ENCODE assay signal across 8 mouse cellular contexts in genomic region chr4:136285348-136285810, GRCm38 (mm10). TPM values are rescaled to one million over a fixed set of nuclear protein-coding genes. Genes with fewer than 3 reads are reported as not detected.
A peak's percentile ranks its signal among the peaks of the same experiment; 100 is the strongest.
DNase-seq lines count a peak whose midpoint lies in the region; ATAC-seq and TF ChIP-seq lines count a peak whose summit lies in the region.

No protein-coding gene starts in this region.

- H3K27ac ChIP-seq in heart, embryonic 11.5 days (ENCODE audit: low read depth, low read length): peak overlapping the region; percentile 81
- H3K27ac ChIP-seq in kidney, embryonic 16.5 days (ENCODE audit: low read length): peak overlapping the region; percentile 89
- peak overlapping the region; percentile 69 for H3K27ac ChIP-seq in liver, adult 2 months (replicated peaks; ENCODE audit: insufficient read depth, low read depth, low read length)

- peaks cover 2% of the 10 kb centered on the region for H3K27me3 ChIP-seq in heart, embryonic 11.5 days (ENCODE audit: control insufficient read depth, insufficient read depth, low read length)
- no peaks in the 10 kb centered on the region for H3K27me3 ChIP-seq in kidney, embryonic 16.5 days (ENCODE audit: insufficient read depth, low read length)
- H3K27me3 ChIP-seq in liver, adult 2 months (ENCODE audit: control insufficient read depth, insufficient read depth, low read length): no peaks in the 10 kb centered on the region
- H3K27me3 ChIP-seq in myocyte (ENCODE audit: control insufficient read depth, insufficient read depth, insufficient read length): no peaks in the 10 kb centered on the region
- no peaks in the 10 kb centered on the region for H3K27me3 ChIP-seq in splenic B cell, adult 2 months (ENCODE audit: control insufficient read depth, insufficient read depth, low read length, poor library complexity, severe bottlenecking)

- H3K4me1 ChIP-seq in heart, embryonic 11.5 days (ENCODE audit: control insufficient read depth, insufficient read depth, low read length): peaks cover 35% of the 10 kb centered on the region
- H3K4me1 ChIP-seq in kidney, embryonic 16.5 days (ENCODE audit: insufficient read depth, low read length): peaks cover 34% of the 10 kb centered on the region
- H3K4me1 ChIP-seq in liver, adult 2 months (ENCODE audit: control insufficient read depth, insufficient read depth, low read length): peaks cover 4% of the 10 kb centered on the region; the same call in 1 of the 2 replicates

- H3K4me3 ChIP-seq in heart, embryonic 11.5 days (ENCODE audit: low read depth, low read length): peak overlapping the region; percentile 70
- peak overlapping the region; percentile 76 for H3K4me3 ChIP-seq in kidney, embryonic 16.5 days (ENCODE audit: low read length)
- H3K4me3 ChIP-seq in liver, adult 2 months (ENCODE audit: insufficient read depth, low read depth, low read length): peak overlapping the region; percentile 47
- H3K4me3 ChIP-seq in myocyte: peak overlapping the region; percentile 93

- ATAC-seq in erythroblast, adult 5-6 weeks (replicated peaks; ENCODE audit: low FRiP score, poor library complexity, severe bottlenecking): peak; percentile 92
- ATAC-seq in heart, embryonic 11.5 days (replicated peaks; ENCODE audit: insufficient number of reproducible peaks, low FRiP score, low TSS enrichment): peak; percentile 95
- peak; percentile 97 for ATAC-seq in kidney, embryonic 16.5 days (ENCODE audit: low FRiP score, low TSS enrichment)

- 0 out of 2 replicates have a peak, but pooled peaks have one; percentile 35 for TF ChIP-seq POLR2A in liver, adult 2 months (IDR thresholded peaks at IDR 0.05; ENCODE audit: extremely low read depth, insufficient read depth, low read length)
- peak; percentile 64 for TF ChIP-seq POLR2A in myocyte (IDR thresholded peaks at IDR 0.05; ENCODE audit: insufficient read length, low read depth)

- TF ChIP-seq CTCF in liver, adult 2 months (IDR thresholded peaks at IDR 0.05; ENCODE audit: low read depth, low read length): no peak

- H3K36me3 ChIP-seq in heart, embryonic 11.5 days (ENCODE audit: control insufficient read depth, insufficient read depth, low read length): peaks cover 27% of the 10 kb centered on the region
- peaks cover 32% of the 10 kb centered on the region for H3K36me3 ChIP-seq in kidney, embryonic 16.5 days (ENCODE audit: insufficient read depth, low read length)
- peaks cover 9% of the 10 kb centered on the region; the same call in 1 of the 2 replicates for H3K36me3 ChIP-seq in liver, adult 2 months (ENCODE audit: control insufficient read depth, insufficient read depth, low read length)
- peaks cover 17% of the 10 kb centered on the region for H3K36me3 ChIP-seq in myocyte (ENCODE audit: control insufficient read depth, insufficient read depth)
- peaks cover 6% of the 10 kb centered on the region for H3K36me3 ChIP-seq in splenic B cell, adult 2 months (ENCODE audit: control insufficient read depth, insufficient read depth, low read length, poor library complexity, severe bottlenecking)

- H3K9me3 ChIP-seq in heart, embryonic 11.5 days (replicated peaks; ENCODE audit: control insufficient read depth, low read length): peaks cover 2% of the 10 kb centered on the region; the same call in 1 of the 2 replicates
- H3K9me3 ChIP-seq in kidney, embryonic 16.5 days (ENCODE audit: low read length): peaks cover 4% of the 10 kb centered on the region; the same call in 1 of the 2 replicates

- H3ac ChIP-seq in myocyte (ENCODE audit: control insufficient read depth, insufficient read length): peak overlapping the region; percentile 75

- peak overlapping the region; percentile 85 for H3K9ac ChIP-seq in heart, embryonic 11.5 days (ENCODE audit: low read depth, low read length)
- H3K9ac ChIP-seq in kidney, embryonic 16.5 days (replicated peaks; ENCODE audit: low read length): peak overlapping the region; percentile 75
- H3K9ac ChIP-seq in liver, adult 2 months (ENCODE audit: low read depth, low read length): peak overlapping the region; percentile 48

- H3K79me2 ChIP-seq in liver, adult 2 months (ENCODE audit: control insufficient read depth, insufficient read depth, low read length): peaks cover 4% of the 10 kb centered on the region; the same call in 1 of the 2 replicates
- peaks cover 17% of the 10 kb centered on the region for H3K79me2 ChIP-seq in myocyte (ENCODE audit: control insufficient read depth, insufficient read depth)

- peak; percentile 90 for DNase-seq in B cell, adult 2 months
- DNase-seq in brain, adult 2 months (ENCODE audit: low read depth, low spot score): peak; percentile 99
- peak; percentile 95 for DNase-seq in liver, adult 2 months (ENCODE audit: extremely low read depth, low read depth, low spot score)
- peak; percentile 89 for DNase-seq in splenic B cell, adult 2 months (ENCODE audit: low read depth, low spot score)

- peak overlapping the region; percentile 95 for H3K4me2 ChIP-seq in heart, embryonic 11.5 days
- H3K4me2 ChIP-seq in kidney, embryonic 16.5 days (replicated peaks; ENCODE audit: low read depth, low read length): peak overlapping the region; percentile 83
- H3K4me2 ChIP-seq in myocyte (ENCODE audit: low read depth): peak overlapping the region; percentile 98

- WGBS in heart, embryonic 11.5 days (ENCODE audit: insufficient replicate concordance): under 1% methylated on average over 25 of the region's 25 CpGs
- under 1% methylated on average over 25 of the region's 25 CpGs for WGBS in kidney, embryonic 16.5 days
- under 1% methylated on average over 25 of the region's 25 CpGs for WGBS in liver, adult 2 months

TF ChIP-seq in myocyte, 11 proteins besides CTCF, POLR2A, EP300 and RAD21:
- TF ChIP-seq POLR2AphosphoS2 (IDR thresholded peaks at IDR 0.05; ENCODE audit: insufficient read length, low read depth): no peak
- TF ChIP-seq REST (IDR thresholded peaks at IDR 0.05; ENCODE audit: insufficient read depth, insufficient read length): peak; percentile 14

RNA-seq across cellular contexts. Expression of gene Zfp46, which starts 0.9 kb away (rescaled TPM):
- 2.5 and 2.7 TPM in 2 replicates for total RNA-seq in erythroblast, adult 5-6 weeks (2015; ENCODE audit: low replicate concordance)
- total RNA-seq in erythroblast, adult 5-6 weeks (2017; ENCODE audit: low replicate concordance): 2.8 and 7.0 TPM in 2 replicates
- polyA plus RNA-seq in heart, embryonic 11.5 days (2014; fragmentation: Nextera tagmentation; extraction: Ambion mirVana): 18.4 and 20.6 TPM in 2 replicates
- 25.3 and 26.7 TPM in 2 replicates for polyA plus RNA-seq in kidney, embryonic 16.5 days (2015; fragmentation: Nextera tagmentation; extraction: Ambion mirVana)
- total RNA-seq in liver, adult 2 months (2014; rRNA removed): 2.6 TPM in 2 replicates
- 2.9 and 3.1 TPM in 2 replicates for polyA plus RNA-seq in liver, adult 2 months (2012; rRNA removed)
- 9.4 TPM for polyA plus RNA-seq in myocyte (2012; fragmentation: generic; extraction: Trizol)

RNA-seq across cellular contexts. Expression of gene Hnrnpr, which starts 25.4 kb away (rescaled TPM):
- total RNA-seq in erythroblast, adult 5-6 weeks (2015; ENCODE audit: low replicate concordance): 41.1 and 67.9 TPM in 2 replicates
- total RNA-seq in erythroblast, adult 5-6 weeks (2017; ENCODE audit: low replicate concordance): 112 and 119 TPM in 2 replicates
- 85.8 and 87.1 TPM in 2 replicates for polyA plus RNA-seq in heart, embryonic 11.5 days (2014; fragmentation: Nextera tagmentation; extraction: Ambion mirVana)
- 181 TPM in 2 replicates for polyA plus RNA-seq in kidney, embryonic 16.5 days (2015; fragmentation: Nextera tagmentation; extraction: Ambion mirVana)
- 16.7 and 22.9 TPM in 2 replicates for total RNA-seq in liver, adult 2 months (2014; rRNA removed)
- 5.0 and 5.7 TPM in 2 replicates for polyA plus RNA-seq in liver, adult 2 months (2012; rRNA removed)
- polyA plus RNA-seq in myocyte (2012; fragmentation: generic; extraction: Trizol): 25.1 TPM

RNA-seq across cellular contexts. Expression of gene Tcea3, which starts 37.9 kb away (rescaled TPM):
- not detected in 2 replicates for total RNA-seq in erythroblast, adult 5-6 weeks (2015; ENCODE audit: low replicate concordance)
- not detected in 2 replicates for total RNA-seq in erythroblast, adult 5-6 weeks (2017; ENCODE audit: low replicate concordance)
- 56.4 and 56.7 TPM in 2 replicates for polyA plus RNA-seq in heart, embryonic 11.5 days (2014; fragmentation: Nextera tagmentation; extraction: Ambion mirVana)
- 8.6 and 11.4 TPM in 2 replicates for polyA plus RNA-seq in kidney, embryonic 16.5 days (2015; fragmentation: Nextera tagmentation; extraction: Ambion mirVana)
- 34.8 and 39.3 TPM in 2 replicates for total RNA-seq in liver, adult 2 months (2014; rRNA removed)
- 20.1 and 28.9 TPM in 2 replicates for polyA plus RNA-seq in liver, adult 2 months (2012; rRNA removed)
- 5.5 TPM for polyA plus RNA-seq in myocyte (2012; fragmentation: generic; extraction: Trizol)

Comparison
In these comparisons a context has a peak if more than half of its experiments do, and no peak if none do; other contexts are left out.
1. Peak in every context shown above with its lines: DNase-seq, ATAC-seq, H3K4me3 ChIP-seq and H3K27ac ChIP-seq.